Mouse (Mus musculus) limb, embryonic 15.5 days (tissue): Measurements from ENCODE around the gene Ttll3. TPM values are rescaled to one million over a fixed set of nuclear protein-coding genes. Genes with fewer than 3 reads are reported as not detected.

ENCODE experiments used
- ATAC-seq: fragments of 200-750 bp; cut with Nextera tagmentation; 2 replicates; pipeline ENCODE4 v1.8.0; 2017; ENCODE audit warnings: low read depth, moderate TSS enrichment; ENCODE audit not compliant: insufficient number of reproducible peaks, low FRiP score, low TSS enrichment
- H3K27ac ChIP-seq: fragments of 300-500 bp; sonication (generic); 2 replicates; pipeline ENCODE4 v1.5.1; 2015; ENCODE audit warnings: moderate library complexity, mild to moderate bottlenecking, inconsistent platforms
- H3K27me3 ChIP-seq: fragments of 300-500 bp; sonication (generic); 2 replicates; pipeline ENCODE4 v1.6.1; 2015; ENCODE audit warnings: inconsistent platforms
- H3K36me3 ChIP-seq: fragments of 300-500 bp; sonication (generic); 2 replicates; pipeline ENCODE4 v1.6.1; 2015; ENCODE audit warnings: inconsistent platforms
- H3K4me1 ChIP-seq: fragments of 300-500 bp; sonication (generic); 2 replicates; pipeline ENCODE4 v1.6.1; 2015; ENCODE audit warnings: inconsistent platforms
- H3K4me2 ChIP-seq: fragments of 300-500 bp; sonication (generic); 2 replicates; pipeline ENCODE4 v1.6.1; 2015; ENCODE audit warnings: mild to moderate bottlenecking, inconsistent platforms
- H3K4me3 ChIP-seq: fragments of 300-500 bp; sonication (generic); 2 replicates; pipeline ENCODE4 v1.5.1; 2015; ENCODE audit warnings: mild to moderate bottlenecking, inconsistent platforms
- H3K9ac ChIP-seq: fragments of 300-500 bp; sonication (generic); 2 replicates; pipeline ENCODE4 v1.6.1; 2015; ENCODE audit warnings: inconsistent platforms
- H3K9me3 ChIP-seq: fragments of 300-500 bp; sonication (generic); 2 replicates; pipeline ENCODE4 v1.6.1; 2016; ENCODE audit warnings: inconsistent platforms
- WGBS: fragments of 180-500 bp; shearing (Covaris S2); methylation state at CpG from one replicate; pipeline ENCODE4 v1.1.7; 2015; 5-methylcytosine and 5-hydroxymethylcytosine counted together
- polyA plus RNA-seq: library from polyadenylated mRNA; unstranded; fragments of >200 nt; fragmentation: Nextera tagmentation; extraction: Ambion mirVana; gene quantifications from 2 replicates; pipeline ENCODE4 v1.2.1, GENCODE M21; 2015

Gene Ttll3
- polyA plus RNA-seq, 1 experiment from 2014 or later: 4.4 TPM

GRCm38 (mm10) chr6:113428006-113428405 is 38.9 kb downstream of the Ttll3 start:
- H3K4me1 ChIP-seq: no peaks in the 10 kb centered on the region
- H3K4me2 ChIP-seq: no peak overlapping the region
- 90% methylated on average over 16 of the region's 16 CpGs for WGBS
- H3K27me3 ChIP-seq: no peaks in the 10 kb centered on the region
- no peak overlapping the region for H3K4me3 ChIP-seq
- H3K9ac ChIP-seq: no peak overlapping the region
- no peak overlapping the region for H3K27ac ChIP-seq
- no peaks in the 10 kb centered on the region for H3K9me3 ChIP-seq
- H3K36me3 ChIP-seq: no peaks in the 10 kb centered on the region
- ATAC-seq: no peak

- no peaks in the 10 kb centered on the region for H3K36me3 ChIP-seq
- no peaks in the 10 kb centered on the region for H3K9me3 ChIP-seq
- H3K9ac ChIP-seq: no peak overlapping the region
- no peak overlapping the region for H3K27ac ChIP-seq
- WGBS: 72% methylated on average over 3 of the region's 3 CpGs
- H3K4me1 ChIP-seq: no peaks in the 10 kb centered on the region
- H3K4me2 ChIP-seq: no peak overlapping the region
- H3K4me3 ChIP-seq: no peak overlapping the region
- H3K27me3 ChIP-seq: no peaks in the 10 kb centered on the region
- ATAC-seq: no peak
Observed at GRCm38 (mm10) chr6:113429965-113430364, 40.9 kb downstream of the Ttll3 start.

GRCm38 (mm10) chr6:113430846-113431245 is 41.8 kb downstream of the Ttll3 start:
- ATAC-seq: no peak
- WGBS: 51% methylated on average over 3 of the region's 3 CpGs
- Histone ChIP-seq H3K9ac (no peak overlapping the region), H3K4me2 (no peak overlapping the region), H3K27me3 (no peaks in the 10 kb centered on the region), H3K27ac (no peak overlapping the region), H3K4me1 (no peaks in the 10 kb centered on the region), H3K9me3 (no peaks in the 10 kb centered on the region), H3K4me3 (no peak overlapping the region), H3K36me3 (no peaks in the 10 kb centered on the region)

- 52% methylated on average over 3 of the region's 3 CpGs for WGBS
- H3K9me3 ChIP-seq: no peaks in the 10 kb centered on the region
- no peaks in the 10 kb centered on the region for H3K36me3 ChIP-seq
- no peak overlapping the region for H3K9ac ChIP-seq
- H3K4me2 ChIP-seq: no peak overlapping the region
- no peak overlapping the region for H3K4me3 ChIP-seq
- H3K27me3 ChIP-seq: no peaks in the 10 kb centered on the region
- no peak overlapping the region for H3K27ac ChIP-seq
- H3K4me1 ChIP-seq: no peaks in the 10 kb centered on the region
- ATAC-seq: no peak
Observed at GRCm38 (mm10) chr6:113431801-113432200, 42.7 kb downstream of the Ttll3 start.

- Histone ChIP-seq H3K27me3 (no peaks in the 10 kb centered on the region), H3K9ac (no peak overlapping the region), H3K27ac (no peak overlapping the region), H3K36me3 (no peaks in the 10 kb centered on the region), H3K4me1 (no peaks in the 10 kb centered on the region), H3K9me3 (no peaks in the 10 kb centered on the region), H3K4me3 (no peak overlapping the region), H3K4me2 (no peak overlapping the region)
- 69% methylated on average over 3 of the region's 3 CpGs for WGBS
- ATAC-seq: no peak
Observed at GRCm38 (mm10) chr6:113433661-113434060, 44.6 kb downstream of the Ttll3 start.

- Histone ChIP-seq H3K4me3 (no peak overlapping the region), H3K36me3 (no peaks in the 10 kb centered on the region), H3K4me2 (no peak overlapping the region), H3K9me3 (no peaks in the 10 kb centered on the region), H3K4me1 (no peaks in the 10 kb centered on the region), H3K9ac (no peak overlapping the region), H3K27ac (no peak overlapping the region), H3K27me3 (no peaks in the 10 kb centered on the region)
- ATAC-seq: no peak
- 69% methylated on average over 7 of the region's 7 CpGs for WGBS
Observed at GRCm38 (mm10) chr6:113434691-113435090, 45.6 kb downstream of the Ttll3 start.

- H3K9ac ChIP-seq: no peak within 1 kb of the TSS
Observed at GRCm38 (mm10) chr6:113435664-113436205, 46.7 kb downstream of the Ttll3 start, which contains the start of gene Cidec. TSS of gene Cidec (minus strand) at chr6:113435760.

GRCm38 (mm10) chr6:113437135-113437534 is 48.1 kb downstream of the Ttll3 start:
- WGBS: 72% methylated on average over 12 of the region's 12 CpGs
- Histone ChIP-seq H3K9ac (no peak overlapping the region), H3K4me3 (no peak overlapping the region), H3K4me1 (peaks cover 2% of the 10 kb centered on the region; the same call in 1 of the 2 replicates), H3K27me3 (no peaks in the 10 kb centered on the region), H3K9me3 (no peaks in the 10 kb centered on the region), H3K4me2 (no peak overlapping the region), H3K27ac (no peak overlapping the region), H3K36me3 (no peaks in the 10 kb centered on the region)
- no peak for ATAC-seq

More at GRCm38 (mm10) chr6:113435664-113436205, 46.7 kb downstream of the Ttll3 start, which contains the start of gene Cidec:
- no peaks in the 10 kb centered on the region for H3K4me1 ChIP-seq
- no peaks in the 10 kb centered on the region for H3K27me3 ChIP-seq
- H3K9me3 ChIP-seq: no peaks in the 10 kb centered on the region
- no peak for ATAC-seq
- 79% methylated on average over 9 of the region's 9 CpGs for WGBS
- H3K36me3 ChIP-seq: no peaks in the 10 kb centered on the region
- no peak within 1 kb of the TSS for H3K4me3 ChIP-seq
- H3K27ac ChIP-seq: no peak within 1 kb of the TSS
- H3K4me2 ChIP-seq: no peak within 1 kb of the TSS

- Histone ChIP-seq H3K36me3 (no peaks in the 10 kb centered on the region), H3K27me3 (no peaks in the 10 kb centered on the region), H3K4me2 (no peak overlapping the region), H3K27ac (no peak overlapping the region), H3K9me3 (no peaks in the 10 kb centered on the region), H3K9ac (no peak overlapping the region), H3K4me1 (peaks cover 11% of the 10 kb centered on the region), H3K4me3 (no peak overlapping the region)
- 56% methylated on average over 12 of the region's 12 CpGs for WGBS
- no peak for ATAC-seq
Observed at GRCm38 (mm10) chr6:113438721-113439430, 49.8 kb downstream of the Ttll3 start.

GRCm38 (mm10) chr6:113440686-113441085 is 51.6 kb downstream of the Ttll3 start:
- Histone ChIP-seq H3K4me2 (no peak overlapping the region), H3K9me3 (no peaks in the 10 kb centered on the region), H3K27me3 (no peaks in the 10 kb centered on the region), H3K9ac (no peak overlapping the region), H3K27ac (no peak overlapping the region), H3K4me3 (no peak overlapping the region), H3K4me1 (peaks cover 11% of the 10 kb centered on the region), H3K36me3 (no peaks in the 10 kb centered on the region)
- WGBS: 78% methylated on average over 3 of the region's 3 CpGs
- ATAC-seq: no peak

- no peaks in the 10 kb centered on the region for H3K27me3 ChIP-seq
- ATAC-seq: no peak
- H3K9ac ChIP-seq: no peak overlapping the region
- 0 out of 2 replicates have a peak, but pooled peaks cover under 1% of the 10 kb centered on the region for H3K36me3 ChIP-seq
- H3K4me2 ChIP-seq: no peak overlapping the region
- H3K9me3 ChIP-seq: no peaks in the 10 kb centered on the region
- H3K4me3 ChIP-seq: no peak overlapping the region
- WGBS: 52% methylated on average over 7 of the region's 7 CpGs
- H3K4me1 ChIP-seq: peaks cover 11% of the 10 kb centered on the region
- no peak overlapping the region for H3K27ac ChIP-seq
Observed at GRCm38 (mm10) chr6:113441147-113441680, 52.2 kb downstream of the Ttll3 start.

- Histone ChIP-seq H3K9me3 (no peaks in the 10 kb centered on the region), H3K27me3 (no peaks in the 10 kb centered on the region), H3K4me2 (peak overlapping the region; percentile 75), H3K9ac (peak overlapping the region; percentile 63; the same call in 1 of the 2 replicates), H3K36me3 (peaks cover 9% of the 10 kb centered on the region), H3K27ac (peak overlapping the region; percentile 78; the same call in 1 of the 2 replicates), H3K4me1 (peaks cover 11% of the 10 kb centered on the region), H3K4me3 (peak overlapping the region; percentile 95)
- WGBS: 41% methylated on average over 9 of the region's 9 CpGs
- ATAC-seq: no peak
Observed at GRCm38 (mm10) chr6:113442087-113442441, 53.0 kb downstream of the Ttll3 start.
